ENCODE assay signal across 8 mouse cellular contexts in the genomic region with DNA sequence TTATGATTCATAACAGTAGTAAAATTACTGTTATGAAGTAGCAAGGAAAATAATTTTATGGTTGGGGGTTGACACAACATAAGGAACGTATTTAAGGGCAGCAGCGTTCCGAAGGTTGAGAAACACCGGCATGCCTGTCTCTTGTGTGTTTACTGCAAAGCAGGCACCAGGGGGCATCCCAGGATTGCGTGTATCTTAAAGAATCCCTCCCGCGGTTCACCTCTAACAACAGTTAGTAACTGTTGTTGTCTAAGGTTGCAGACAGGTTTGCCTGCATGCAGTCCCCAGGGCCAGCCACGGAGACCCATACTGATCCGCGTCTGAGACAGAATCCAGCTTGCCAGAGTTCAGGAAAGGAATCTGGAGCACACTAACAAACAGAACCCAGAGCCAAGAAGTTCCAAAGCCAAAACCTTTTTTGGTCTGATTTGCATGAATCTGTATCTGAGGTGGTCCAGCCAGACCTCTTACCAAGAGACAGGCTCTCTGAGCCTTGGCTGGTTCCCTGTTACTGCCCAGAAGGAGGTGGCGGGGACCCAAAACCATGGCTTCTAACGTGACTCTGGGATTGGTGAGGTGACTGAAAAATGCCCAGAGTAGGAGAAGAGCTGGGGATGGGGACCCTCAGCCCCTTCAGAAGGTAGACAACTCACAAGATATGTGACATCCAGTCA. TPM values are rescaled to one million over a fixed set of nuclear protein-coding genes. Genes with fewer than 3 reads are reported as not detected.
DNase-seq lines count a peak whose midpoint lies in the region; ATAC-seq and TF ChIP-seq lines count a peak whose summit lies in the region.

No protein-coding gene starts in this region.

- H3K9me3 ChIP-seq in liver, embryonic 11.5 days (ENCODE audit: control insufficient read depth, low read length) = no peaks in the 10 kb centered on the region

- peak; percentile 86 for ATAC-seq in inflammation-experienced regulatory T-cells, adult 6 months
- no peak for ATAC-seq in liver, embryonic 11.5 days (replicated peaks; ENCODE audit: low FRiP score)

- H3K27ac ChIP-seq in left cerebral cortex, adult 2 months = no peak overlapping the region
- H3K27ac ChIP-seq in embryonic fibroblast, embryonic 13.5 days (ENCODE audit: insufficient read depth, low read length) = no peak overlapping the region
- H3K27ac ChIP-seq in liver, embryonic 11.5 days (ENCODE audit: low read depth, low read length) = no peak overlapping the region
- no peak overlapping the region for H3K27ac ChIP-seq in olfactory bulb, adult 2 months (ENCODE audit: insufficient read depth, low read depth, low read length)

- TF ChIP-seq POLR2A in embryonic fibroblast, embryonic 13.5 days (IDR thresholded peaks at IDR 0.05; ENCODE audit: low read depth, low read length) = no peak
- no peak for TF ChIP-seq POLR2A in olfactory bulb, adult 2 months (IDR thresholded peaks at IDR 0.05; ENCODE audit: insufficient read depth, low read depth, low read length)

- no peaks in the 10 kb centered on the region for H3K36me3 ChIP-seq in liver, embryonic 11.5 days (ENCODE audit: control insufficient read depth, insufficient read depth, low read length)

- H3K27me3 ChIP-seq in liver, embryonic 11.5 days (replicated peaks; ENCODE audit: control insufficient read depth, insufficient read depth, low read length) = 0 out of 2 replicates have a peak, but pooled peaks cover 3% of the 10 kb centered on the region

- TF ChIP-seq CTCF in left cerebral cortex, adult 2 months (IDR thresholded peaks at IDR 0.05) = peak; percentile 79
- TF ChIP-seq CTCF in embryonic fibroblast, embryonic 13.5 days (IDR thresholded peaks at IDR 0.05; ENCODE audit: borderline replicate concordance, insufficient read depth, low read length) = peak; percentile 63; the same call in 1 of the 2 replicates
- TF ChIP-seq CTCF in olfactory bulb, adult 2 months (IDR thresholded peaks at IDR 0.05; ENCODE audit: insufficient read depth, low read depth, low read length) = peak; percentile 69

- H3K9ac ChIP-seq in liver, embryonic 11.5 days (ENCODE audit: low read depth, low read length) = no peak overlapping the region

- no peaks in the 10 kb centered on the region for H3K4me1 ChIP-seq in embryonic fibroblast, embryonic 13.5 days (ENCODE audit: control insufficient read depth, insufficient read depth, low read length)
- H3K4me1 ChIP-seq in liver, embryonic 11.5 days (replicated peaks; ENCODE audit: control insufficient read depth, insufficient read depth, low read length) = no peaks in the 10 kb centered on the region
- H3K4me1 ChIP-seq in olfactory bulb, adult 2 months (ENCODE audit: control insufficient read depth, insufficient read depth, low read length) = peaks cover 10% of the 10 kb centered on the region

- peak; percentile 51 to 65 for DNase-seq in left cerebral cortex, adult 2 months (ENCODE audit: extremely low spot score in 1 of 2, low spot score in 2 of 2)
- no peak for DNase-seq in left cerebral cortex, adult 11 months (ENCODE audit: low spot score)
- DNase-seq in adrenal gland, postnatal 25 days = peak; percentile 69
- DNase-seq in liver, embryonic 11.5 days (ENCODE audit: low spot score) = peak; percentile 47
- DNase-seq in urinary bladder, adult 2 months (ENCODE audit: low spot score) = peak; percentile 33

- no peak overlapping the region for H3K4me2 ChIP-seq in liver, embryonic 11.5 days

- WGBS in liver, embryonic 11.5 days = 31% methylated on average over 12 of the region's 12 CpGs
- 17% methylated on average over 12 of the region's 12 CpGs for WGBS in olfactory bulb, adult 2 months

- intact Hi-C loops in left cerebral cortex, adult 2 months (cut with DNase I) = loop anchor here (1.0 to 2.0 kb wide), 4 partner anchors 59 to 234 kb away; no protein-coding TSS in a partner anchor

- H3K4me3 ChIP-seq in left cerebral cortex, adult 2 months = no peak overlapping the region
- no peak overlapping the region for H3K4me3 ChIP-seq in embryonic fibroblast, embryonic 13.5 days (ENCODE audit: insufficient read depth, low read length)
- H3K4me3 ChIP-seq in liver, embryonic 11.5 days (ENCODE audit: low read depth, low read length) = no peak overlapping the region
- H3K4me3 ChIP-seq in olfactory bulb, adult 2 months (ENCODE audit: insufficient read depth, low read depth, low read length) = no peak overlapping the region

RNA-seq across cellular contexts. Expression of a gene that starts 12.4 kb away (rescaled TPM):
- 10 to 100 TPM; 26.6 to 28.4 TPM for total RNA-seq in left cerebral cortex, adult 2 months (2021)
- 20.1 and 25.4 TPM in 2 replicates for total RNA-seq in adrenal gland, postnatal 25 days (2021)
- 18.4 and 22.4 TPM in 2 replicates for polyA plus RNA-seq in embryonic fibroblast, embryonic 13.5 days (2011; ENCODE audit: insufficient read length, low read depth, missing spikeins)
- 10 to 100 TPM; 17.3 to 34.2 (median 22.8) TPM for polyA plus RNA-seq in inflammation-experienced regulatory T-cells, adult 6 months (2017; shearing (Covaris generic))
- 35.5 and 41.4 TPM in 2 replicates for polyA plus RNA-seq in liver, embryonic 11.5 days (2014; fragmentation: Nextera tagmentation; extraction: Ambion mirVana)
- not detected in 2 replicates for polyA plus RNA-seq in olfactory bulb, adult 2 months (2012; ENCODE audit: insufficient read depth, insufficient read length, low replicate concordance, missing spikeins)
- 23.5 and 26.0 TPM in 2 replicates for polyA plus RNA-seq in urinary bladder, adult 2 months (2012; rRNA removed)

RNA-seq across cellular contexts. Expression of a gene that starts 13.1 kb away (rescaled TPM):
- total RNA-seq in left cerebral cortex, adult 2 months (2021) = 1 to 10 TPM; 2.8 to 4.7 TPM
- 0.71 and 0.82 TPM in 2 replicates for total RNA-seq in adrenal gland, postnatal 25 days (2021)
- not detected in 2 replicates for polyA plus RNA-seq in embryonic fibroblast, embryonic 13.5 days (2011; ENCODE audit: insufficient read length, low read depth, missing spikeins)
- polyA plus RNA-seq in inflammation-experienced regulatory T-cells, adult 6 months (2017; shearing (Covaris generic)) = not detected
- not detected in 2 replicates for polyA plus RNA-seq in liver, embryonic 11.5 days (2014; fragmentation: Nextera tagmentation; extraction: Ambion mirVana)
- polyA plus RNA-seq in olfactory bulb, adult 2 months (2012; ENCODE audit: insufficient read depth, insufficient read length, low replicate concordance, missing spikeins) = not detected in 2 replicates
- 1.7 and 2.1 TPM in 2 replicates for polyA plus RNA-seq in urinary bladder, adult 2 months (2012; rRNA removed)

RNA-seq across cellular contexts. Expression of a gene that starts 49.8 kb away (rescaled TPM):
- 10 to 100 TPM; 46.5 to 50.4 TPM for total RNA-seq in left cerebral cortex, adult 2 months (2021)
- total RNA-seq in adrenal gland, postnatal 25 days (2021) = 16.9 and 26.0 TPM in 2 replicates
- polyA plus RNA-seq in embryonic fibroblast, embryonic 13.5 days (2011; ENCODE audit: insufficient read length, low read depth, missing spikeins) = 6.6 and 10.8 TPM in 2 replicates
- not detected for polyA plus RNA-seq in inflammation-experienced regulatory T-cells, adult 6 months (2017; shearing (Covaris generic))
- polyA plus RNA-seq in liver, embryonic 11.5 days (2014; fragmentation: Nextera tagmentation; extraction: Ambion mirVana) = 4.1 and 4.5 TPM in 2 replicates
- polyA plus RNA-seq in olfactory bulb, adult 2 months (2012; ENCODE audit: insufficient read depth, insufficient read length, low replicate concordance, missing spikeins) = not detected in 2 replicates
- 17.8 and 19.2 TPM in 2 replicates for polyA plus RNA-seq in urinary bladder, adult 2 months (2012; rRNA removed)

Comparison
In these comparisons a context has a peak if more than half of its experiments do, and no peak if none do; other contexts are left out.
1. RNA of a gene that starts 12.4 kb away (polyA plus RNA-seq): 35.5 to 41.4 TPM in liver, embryonic 11.5 days, 23.5 to 26.0 TPM in urinary bladder, adult 2 months, 17.3 to 34.2 TPM in inflammation-experienced regulatory T-cells, adult 6 months and 18.4 to 22.4 TPM in embryonic fibroblast, embryonic 13.5 days; not detected in olfactory bulb, adult 2 months; every median in the first group is over 10 times any median in the second.
2. RNA of a gene that starts 13.1 kb away (polyA plus RNA-seq): not detected in olfactory bulb, adult 2 months; 1.7 to 2.1 TPM in urinary bladder, adult 2 months, not detected in embryonic fibroblast, embryonic 13.5 days, not detected in inflammation-experienced regulatory T-cells, adult 6 months and not detected in liver, embryonic 11.5 days; every median in the first group is over 10 times any median in the second.
3. Peak in every context shown above with its lines, with median percentiles within 50 percentile points of each other: CTCF ChIP-seq.